ENCODE assay signal across 8 mouse cellular contexts in the genomic region with DNA sequence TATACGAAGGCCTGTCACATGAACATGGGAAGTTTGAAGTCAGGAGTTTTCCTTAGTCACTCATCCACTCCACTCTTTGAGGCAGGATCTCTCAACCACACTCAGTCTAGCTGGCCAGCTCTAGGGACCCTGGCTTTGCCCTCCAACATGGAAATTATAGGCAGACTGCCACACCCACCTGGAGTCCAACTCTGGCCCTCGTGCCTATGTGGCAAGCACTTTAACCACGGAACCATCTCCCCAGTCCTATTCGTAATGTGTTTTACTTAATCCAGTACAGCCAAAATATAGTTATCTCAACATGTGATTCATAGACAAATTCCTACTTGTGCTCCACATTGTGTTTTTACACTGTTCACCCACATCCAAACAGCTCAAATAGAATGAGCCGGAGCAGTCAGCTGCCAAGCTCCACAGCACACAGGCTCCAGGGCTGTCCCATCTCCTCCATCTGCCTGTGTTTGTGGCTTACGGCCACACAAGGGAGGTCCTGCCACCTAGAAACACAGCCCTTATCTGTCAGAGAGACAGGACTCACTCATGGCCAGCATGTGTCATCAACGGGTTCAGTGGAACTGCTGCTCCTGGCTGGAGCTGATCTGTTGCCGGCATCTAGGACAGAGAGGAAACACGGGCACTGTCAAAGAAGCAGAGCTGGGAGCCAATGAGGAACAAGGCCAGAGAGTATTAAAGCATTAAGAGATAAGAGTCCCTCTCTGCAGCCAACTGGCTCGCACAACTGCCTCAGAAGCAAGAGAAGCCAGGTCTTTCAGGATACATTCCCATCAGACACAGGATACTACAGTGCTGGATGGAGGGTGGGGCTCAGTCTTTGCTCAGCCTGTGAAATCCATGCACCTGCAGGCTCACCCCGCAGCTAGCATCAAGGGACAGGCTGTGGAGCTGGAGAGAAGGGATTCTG. TPM values are rescaled to one million over a fixed set of nuclear protein-coding genes. Genes with fewer than 3 reads are reported as not detected.
A peak's percentile ranks its signal among the peaks of the same experiment; 100 is the strongest.
DNase-seq lines count a peak whose midpoint lies in the region; ATAC-seq and TF ChIP-seq lines count a peak whose summit lies in the region.

No protein-coding gene starts in this region.

- TF ChIP-seq POLR2A in limb, embryonic 14.5 days (IDR thresholded peaks at IDR 0.05; ENCODE audit: borderline replicate concordance, extremely low read depth, insufficient read depth, insufficient read length) = no peak

- H3K4me3 ChIP-seq in hindbrain, embryonic 13.5 days = no peak overlapping the region
- no peak overlapping the region for H3K4me3 ChIP-seq in hindbrain, embryonic 14.5 days (replicated peaks; ENCODE audit: low read length)
- no peak overlapping the region; the same call in 1 of the 2 replicates for H3K4me3 ChIP-seq in heart, embryonic 13.5 days
- no peak overlapping the region for H3K4me3 ChIP-seq in limb, embryonic 14.5 days (replicated peaks; ENCODE audit: low read length)

- H3K27me3 ChIP-seq in hindbrain, embryonic 13.5 days = no peaks in the 10 kb centered on the region
- no peaks in the 10 kb centered on the region for H3K27me3 ChIP-seq in hindbrain, embryonic 14.5 days (ENCODE audit: control insufficient read depth, insufficient read depth, low read length)
- peaks cover 5% of the 10 kb centered on the region; the same call in 1 of the 2 replicates for H3K27me3 ChIP-seq in heart, embryonic 13.5 days (replicated peaks)
- no peaks in the 10 kb centered on the region for H3K27me3 ChIP-seq in limb, embryonic 14.5 days (ENCODE audit: control insufficient read depth, insufficient read depth, low read length)

- H3K4me1 ChIP-seq in hindbrain, embryonic 13.5 days (replicated peaks) = peaks cover 49% of the 10 kb centered on the region
- peaks cover 5% of the 10 kb centered on the region; the same call in 1 of the 2 replicates for H3K4me1 ChIP-seq in hindbrain, embryonic 14.5 days (replicated peaks; ENCODE audit: control insufficient read depth, insufficient read depth, low read length)
- peaks cover 72% of the 10 kb centered on the region for H3K4me1 ChIP-seq in heart, embryonic 13.5 days
- peaks cover 30% of the 10 kb centered on the region for H3K4me1 ChIP-seq in limb, embryonic 14.5 days (ENCODE audit: control insufficient read depth, insufficient read depth, low read length)

- intact Hi-C loops in gastrocnemius, postnatal 14 days (cut with DNase I; ENCODE audit: low total_unique reads) = no loop called here

- DNase-seq in hindbrain, embryonic 14.5 days (ENCODE audit: low spot score) = no peak
- DNase-seq in 416B (ENCODE audit: low read depth) = peak; percentile 68
- DNase-seq in cerebellum, adult 9-10 months = peak; percentile 60
- no peak for DNase-seq in limb, embryonic 14.5 days (ENCODE audit: low spot score)
- no peak for DNase-seq in gastrocnemius, postnatal 14 days
- no peak for DNase-seq in urinary bladder, postnatal 10 days (ENCODE audit: low spot score)

- 88% methylated on average over 11 of the region's 11 CpGs for WGBS in hindbrain, embryonic 13.5 days
- 88% methylated on average over 11 of the region's 11 CpGs for WGBS in hindbrain, embryonic 14.5 days
- 33% methylated on average over 11 of the region's 11 CpGs for WGBS in heart, embryonic 13.5 days
- WGBS in limb, embryonic 14.5 days = 76% methylated on average over 11 of the region's 11 CpGs

- no peaks in the 10 kb centered on the region for H3K9me3 ChIP-seq in hindbrain, embryonic 13.5 days
- no peaks in the 10 kb centered on the region for H3K9me3 ChIP-seq in hindbrain, embryonic 14.5 days (ENCODE audit: control insufficient read depth, low read length)
- no peaks in the 10 kb centered on the region for H3K9me3 ChIP-seq in heart, embryonic 13.5 days
- H3K9me3 ChIP-seq in limb, embryonic 14.5 days (ENCODE audit: control insufficient read depth, low read length) = no peaks in the 10 kb centered on the region

- no peak for ATAC-seq in hindbrain, embryonic 13.5 days (ENCODE audit: low FRiP score)
- no peak for ATAC-seq in hindbrain, embryonic 14.5 days (ENCODE audit: low FRiP score)
- ATAC-seq in heart, embryonic 13.5 days (ENCODE audit: extremely low read depth, insufficient number of reproducible peaks, low FRiP score, low TSS enrichment) = 0 out of 2 replicates have a peak, but pooled peaks have one; percentile 15
- ATAC-seq in limb, embryonic 14.5 days (ENCODE audit: low FRiP score, low read depth) = peak; percentile 41; the same call in 1 of the 2 replicates

- peaks cover 31% of the 10 kb centered on the region for H3K36me3 ChIP-seq in hindbrain, embryonic 13.5 days
- H3K36me3 ChIP-seq in hindbrain, embryonic 14.5 days (replicated peaks; ENCODE audit: control insufficient read depth, insufficient read depth) = 0 out of 2 replicates have a peak, but pooled peaks cover 9% of the 10 kb centered on the region
- no peaks in the 10 kb centered on the region for H3K36me3 ChIP-seq in heart, embryonic 13.5 days
- H3K36me3 ChIP-seq in limb, embryonic 14.5 days (ENCODE audit: control insufficient read depth, insufficient read depth, low read length) = peaks cover 30% of the 10 kb centered on the region

- H3K27ac ChIP-seq in hindbrain, embryonic 13.5 days = peak overlapping the region; percentile 3; the same call in 1 of the 2 replicates
- H3K27ac ChIP-seq in hindbrain, embryonic 14.5 days = no peak overlapping the region
- H3K27ac ChIP-seq in heart, embryonic 13.5 days (replicated peaks) = peak overlapping the region; percentile 53
- peak overlapping the region; percentile 72 for H3K27ac ChIP-seq in limb, embryonic 14.5 days (replicated peaks; ENCODE audit: low read depth, low read length)

- no peak overlapping the region for H3K9ac ChIP-seq in hindbrain, embryonic 13.5 days
- H3K9ac ChIP-seq in hindbrain, embryonic 14.5 days = no peak overlapping the region
- H3K9ac ChIP-seq in heart, embryonic 13.5 days = no peak overlapping the region
- H3K9ac ChIP-seq in limb, embryonic 14.5 days (ENCODE audit: low read depth, low read length, severe bottlenecking) = no peak overlapping the region

- H3K4me2 ChIP-seq in hindbrain, embryonic 13.5 days = no peak overlapping the region
- no peak overlapping the region for H3K4me2 ChIP-seq in hindbrain, embryonic 14.5 days (replicated peaks)
- H3K4me2 ChIP-seq in heart, embryonic 13.5 days = peak overlapping the region; percentile 56
- no peak overlapping the region for H3K4me2 ChIP-seq in limb, embryonic 14.5 days (replicated peaks; ENCODE audit: low read depth, low read length, severe bottlenecking)

RNA-seq across cellular contexts. Expression of gene Rnf144a, which starts 10.0 kb away (rescaled TPM):
- polyA plus RNA-seq in hindbrain, embryonic 13.5 days (2015; fragmentation: Nextera tagmentation; extraction: Ambion mirVana) = 26.0 and 26.6 TPM in 2 replicates
- polyA plus RNA-seq in hindbrain, embryonic 14.5 days (2014; fragmentation: Nextera tagmentation; extraction: Ambion mirVana) = 19.2 and 22.5 TPM in 2 replicates
- polyA plus RNA-seq in heart, embryonic 13.5 days (2015; fragmentation: Nextera tagmentation; extraction: Ambion mirVana) = 11.2 and 11.3 TPM in 2 replicates
- 34.6 and 37.4 TPM in 2 replicates for polyA plus RNA-seq in limb, embryonic 14.5 days (2012; rRNA removed)
- polyA plus RNA-seq in limb, embryonic 14.5 days (2014; fragmentation: Nextera tagmentation; extraction: Ambion mirVana) = 32.8 and 33.3 TPM in 2 replicates
- total RNA-seq in gastrocnemius, postnatal 14 days (2021) = 10 to 100 TPM; 18.7 to 22.9 TPM

RNA-seq across cellular contexts. Expression of gene Rsad2, which starts 51.2 kb away (rescaled TPM):
- polyA plus RNA-seq in hindbrain, embryonic 13.5 days (2015; fragmentation: Nextera tagmentation; extraction: Ambion mirVana) = 0.44 and 0.84 TPM in 2 replicates
- polyA plus RNA-seq in hindbrain, embryonic 14.5 days (2014; fragmentation: Nextera tagmentation; extraction: Ambion mirVana) = 0.42 and 0.58 TPM in 2 replicates
- 1.2 and 2.0 TPM in 2 replicates for polyA plus RNA-seq in heart, embryonic 13.5 days (2015; fragmentation: Nextera tagmentation; extraction: Ambion mirVana)
- polyA plus RNA-seq in limb, embryonic 14.5 days (2012; rRNA removed) = 0.46 and 0.55 TPM in 2 replicates
- 0.66 and 0.91 TPM in 2 replicates for polyA plus RNA-seq in limb, embryonic 14.5 days (2014; fragmentation: Nextera tagmentation; extraction: Ambion mirVana)
- total RNA-seq in gastrocnemius, postnatal 14 days (2021) = 1 to 10 TPM; 1.4 to 1.5 TPM

Comparison
In these comparisons a context has a peak if more than half of its experiments do, and no peak if none do; other contexts are left out.
1. ATAC-seq: peak in heart, embryonic 13.5 days (single experiment) and limb, embryonic 14.5 days (single experiment); none in hindbrain, embryonic 13.5 days (single experiment) and hindbrain, embryonic 14.5 days (single experiment).
2. DNase-seq: peak in 416B (single experiment) and cerebellum, adult 9-10 months (single experiment); none in hindbrain, embryonic 14.5 days (single experiment), limb, embryonic 14.5 days (single experiment), gastrocnemius, postnatal 14 days (single experiment) and urinary bladder, postnatal 10 days (single experiment).